Mouse (Mus musculus): ENCODE results near the gene Trpm4. TPM values are rescaled to one million over a fixed set of nuclear protein-coding genes. Genes with fewer than 3 reads are reported as not detected.

The Trpm4 gene
- total RNA-seq (2012; rRNA removed) (10.7 and 17.6 TPM in 2 replicates), total RNA-seq (2014; rRNA removed) (8.6 and 12.0 TPM in 2 replicates), polyA plus RNA-seq (2012; ENCODE audit: insufficient read length, low read depth) (9.3 and 11.0 TPM in 2 replicates)

GRCm38 (mm10) chr7:45333431-45333982, at the start of gene Trpm4:
Trpm4 (minus strand) TSS chr7:45333780.
- Histone ChIP-seq H3K27me3 (replicated peaks) (peaks cover 73% of the 10 kb centered on the region), H3K79me2 (replicated peaks; ENCODE audit: control insufficient read depth, extremely low read depth, insufficient read depth, poor library complexity, severe bottlenecking) (no peaks in the 10 kb centered on the region), H3K4me3 (replicated peaks in 1 of 3; ENCODE audit: low read depth in 2 of 3, low read length in 2 of 3, poor library complexity in 1 of 3) (peak within 1 kb of the TSS; percentile 57 to 62 (median 58)), H3K9ac (ENCODE audit: insufficient read depth, low read depth) (peak within 1 kb of the TSS; percentile 50), H3K27ac (ENCODE audit: insufficient read depth, low read depth) (no peak within 1 kb of the TSS), H3K4me2 (ENCODE audit: insufficient read depth, low read depth, poor library complexity, severe bottlenecking) (peak within 1 kb of the TSS; percentile 79), H3K9me3 (replicated peaks; ENCODE audit: low read length) (peaks cover 5% of the 10 kb centered on the region), H3K4me1 (ENCODE audit: control insufficient read depth in 1 of 2, insufficient read depth in 2 of 2) (peaks cover 33 to 40% of the 10 kb centered on the region in 2 experiments), H3K36me3 (replicated peaks in 1 of 2; ENCODE audit: control insufficient read depth in 1 of 2, insufficient read depth in 1 of 2, low read length in 1 of 2) (no peaks in the 10 kb centered on the region)
- DNase-seq (ENCODE audit: extremely low read depth), result peak; percentile 55
- in situ Hi-C loops (cut with MboI; ENCODE audit: low pct_ligation_motif_present, low pct_unique_long_range_greater_than_20kb, low sequenced_read_pairs), result no loop called here
- TF ChIP-seq ETS1 (conservative IDR thresholded peaks at IDR 0.05; ENCODE audit: low read depth, low read length) (no peak), ZMIZ1 (IDR thresholded peaks at IDR 0.05; ENCODE audit: low read depth, low read length) (peak; percentile 62), MXI1 (IDR thresholded peaks at IDR 0.05; ENCODE audit: low read depth, low read length) (peak; percentile 68), RCOR1 (conservative IDR thresholded peaks at IDR 0.05; ENCODE audit: low read depth, low read length) (no peak), NELFE (IDR thresholded peaks at IDR 0.05; ENCODE audit: low read depth, low read length) (peak; percentile 52), POLR2A (IDR thresholded peaks at IDR 0.05; ENCODE audit: low read depth, low read length) (peak; percentile 64), TCF12 (IDR thresholded peaks at IDR 0.05; ENCODE audit: low read depth, low read length) (0 out of 2 replicates have a peak, but pooled peaks have one; percentile 27), ZC3H11A (IDR thresholded peaks at IDR 0.05; ENCODE audit: low read depth, low read length) (no peak), EP300 (IDR thresholded peaks at IDR 0.05; ENCODE audit: low read length) (no peak), ELF1 (IDR thresholded peaks at IDR 0.05; ENCODE audit: low read depth, low read length) (peak; percentile 36; the same call in 1 of the 2 replicates), KAT2A (IDR thresholded peaks at IDR 0.05; ENCODE audit: insufficient replicate concordance, low read length) (no peak), NRF1 (IDR thresholded peaks at IDR 0.05; ENCODE audit: low read depth, low read length) (no peak), MAZ (IDR thresholded peaks at IDR 0.05; ENCODE audit: low read depth, low read length) (0 out of 2 replicates have a peak, but pooled peaks have one; percentile 48), CHD1 (IDR thresholded peaks at IDR 0.05; ENCODE audit: low read depth, low read length) (no peak)
- dilution Hi-C loops (cut with MboI; ENCODE audit: extremely low pct_ligation_motif_present, extremely low pct_unique_long_range_greater_than_20kb, low sequenced_read_pairs), result no loop called here

- Histone ChIP-seq H3K9me3 (replicated peaks; ENCODE audit: low read length) (no peaks in the 10 kb centered on the region), H3K79me2 (replicated peaks; ENCODE audit: control insufficient read depth, extremely low read depth, insufficient read depth, poor library complexity, severe bottlenecking) (no peaks in the 10 kb centered on the region; the same call in 1 of the 2 replicates), H3K4me1 (ENCODE audit: control insufficient read depth in 1 of 2, insufficient read depth in 2 of 2) (no peaks in the 10 kb centered on the region), H3K4me2 (ENCODE audit: insufficient read depth, low read depth, poor library complexity, severe bottlenecking) (no peak overlapping the region), H3K4me3 (replicated peaks in 1 of 3; ENCODE audit: low read depth in 2 of 3, low read length in 2 of 3, poor library complexity in 1 of 3) (no peak overlapping the region), H3K9ac (ENCODE audit: insufficient read depth, low read depth) (no peak overlapping the region), H3K27ac (ENCODE audit: insufficient read depth, low read depth) (no peak overlapping the region), H3K27me3 (replicated peaks) (no peaks in the 10 kb centered on the region), H3K36me3 (replicated peaks in 1 of 2; ENCODE audit: control insufficient read depth in 1 of 2, insufficient read depth in 1 of 2, low read length in 1 of 2) (peaks cover 75 to 91% of the 10 kb centered on the region in 2 experiments)
- no peak for DNase-seq (ENCODE audit: extremely low read depth)
- dilution Hi-C loops (cut with MboI; ENCODE audit: extremely low pct_ligation_motif_present, extremely low pct_unique_long_range_greater_than_20kb, low sequenced_read_pairs) (no loop called here), in situ Hi-C loops (cut with MboI; ENCODE audit: low pct_ligation_motif_present, low pct_unique_long_range_greater_than_20kb, low sequenced_read_pairs) (no loop called here)
- TF ChIP-seq USF2 (conservative IDR thresholded peaks at IDR 0.05; ENCODE audit: low read depth, low read length) (no peak), CTCF (conservative IDR thresholded peaks at IDR 0.05 in 1 of 2, IDR thresholded peaks at IDR 0.05 in 1 of 2; ENCODE audit: low read depth in 2 of 2, low read length in 2 of 2) (no peak), MYC (IDR thresholded peaks at IDR 0.05; ENCODE audit: low read depth, low read length) (no peak), IRF4 (IDR thresholded peaks at IDR 0.05; ENCODE audit: low read depth, low read length) (no peak)
Measured at GRCm38 (mm10) chr7:45376057-45376456, 42.5 kb upstream of the Trpm4 start.
